Mouse (Mus musculus): ENCODE results near the gene Upb1. TPM values are rescaled to one million over a fixed set of nuclear protein-coding genes. Genes with fewer than 3 reads are reported as not detected.

Upb1 gene
- total and polyA plus RNA-seq, 3 experiments: 1.3 to 2.0 (median 1.6) TPM

- Histone ChIP-seq H3K79me2 (replicated peaks; ENCODE audit: control insufficient read depth, extremely low read depth, insufficient read depth, poor library complexity, severe bottlenecking) (no peaks in the 10 kb centered on the region), H3K9me3 (replicated peaks; ENCODE audit: low read length) (peaks cover 5% of the 10 kb centered on the region), H3K4me3 (replicated peaks in 1 of 3; ENCODE audit: low read depth in 2 of 3, low read length in 2 of 3, poor library complexity in 1 of 3) (no peak overlapping the region)
Measured at GRCm38 (mm10) chr10:75462728-75463127, 61.8 kb downstream of the Upb1 start.

GRCm38 (mm10) chr10:75465781-75466550 is 65.1 kb downstream of the Upb1 start:
- Histone ChIP-seq H3K79me2 (replicated peaks; ENCODE audit: control insufficient read depth, extremely low read depth, insufficient read depth, poor library complexity, severe bottlenecking) (no peaks in the 10 kb centered on the region), H3K4me3 (replicated peaks in 1 of 3; ENCODE audit: low read depth in 2 of 3, low read length in 2 of 3, poor library complexity in 1 of 3) (no peak overlapping the region), H3K27me3 (replicated peaks) (no peaks in the 10 kb centered on the region), H3K4me1 (ENCODE audit: control insufficient read depth in 1 of 2, insufficient read depth in 2 of 2) (peaks cover 0 to 1% of the 10 kb centered on the region in 2 experiments; a peak in 1 of 4 replicates), H3K9ac (ENCODE audit: insufficient read depth, low read depth) (no peak overlapping the region), H3K36me3 (replicated peaks in 1 of 2; ENCODE audit: control insufficient read depth in 1 of 2, insufficient read depth in 1 of 2, low read length in 1 of 2) (no peaks in the 10 kb centered on the region), H3K9me3 (replicated peaks; ENCODE audit: low read length) (no peaks in the 10 kb centered on the region), H3K4me2 (ENCODE audit: insufficient read depth, low read depth, poor library complexity, severe bottlenecking) (no peak overlapping the region), H3K27ac (ENCODE audit: insufficient read depth, low read depth) (no peak overlapping the region)
- DNase-seq (ENCODE audit: extremely low read depth): no peak
- no peak for TF ChIP-seq MYC (IDR thresholded peaks at IDR 0.05; ENCODE audit: low read depth, low read length)
- TF ChIP-seq E2F4 (IDR thresholded peaks at IDR 0.05; ENCODE audit: insufficient replicate concordance, low read depth, low read length): no peak
- no peak for TF ChIP-seq ZMIZ1 (IDR thresholded peaks at IDR 0.05; ENCODE audit: low read depth, low read length)
- no peak for TF ChIP-seq RAD21 (IDR thresholded peaks at IDR 0.05; ENCODE audit: low read depth, low read length)
- no peak for TF ChIP-seq ZKSCAN1 (IDR thresholded peaks at IDR 0.05; ENCODE audit: borderline replicate concordance, low read depth, low read length)
- no peak for TF ChIP-seq CHD1 (IDR thresholded peaks at IDR 0.05; ENCODE audit: low read depth, low read length)
- TF ChIP-seq TCF12 (IDR thresholded peaks at IDR 0.05; ENCODE audit: low read depth, low read length): no peak
- TF ChIP-seq CTCF (conservative IDR thresholded peaks at IDR 0.05 in 1 of 2, IDR thresholded peaks at IDR 0.05 in 1 of 2; ENCODE audit: low read depth in 2 of 2, low read length in 2 of 2): no peak
- TF ChIP-seq NELFE (IDR thresholded peaks at IDR 0.05; ENCODE audit: low read depth, low read length): no peak
- no peak for TF ChIP-seq MXI1 (IDR thresholded peaks at IDR 0.05; ENCODE audit: low read depth, low read length)
- no peak for TF ChIP-seq ETS1 (conservative IDR thresholded peaks at IDR 0.05; ENCODE audit: low read depth, low read length)
- TF ChIP-seq KAT2A (IDR thresholded peaks at IDR 0.05; ENCODE audit: insufficient replicate concordance, low read length): no peak
- no peak for TF ChIP-seq POLR2AphosphoS2 (IDR thresholded peaks at IDR 0.05; ENCODE audit: low read depth, low read length)
- TF ChIP-seq USF2 (conservative IDR thresholded peaks at IDR 0.05; ENCODE audit: low read depth, low read length): no peak
- in situ Hi-C loops (cut with MboI; ENCODE audit: low pct_ligation_motif_present, low pct_unique_long_range_greater_than_20kb, low sequenced_read_pairs) (no loop called here), dilution Hi-C loops (cut with MboI; ENCODE audit: extremely low pct_ligation_motif_present, extremely low pct_unique_long_range_greater_than_20kb, low sequenced_read_pairs) (no loop called here)

More at GRCm38 (mm10) chr10:75462728-75463127, 61.8 kb downstream of the Upb1 start:
- no peak for TF ChIP-seq TBP (conservative IDR thresholded peaks at IDR 0.05; ENCODE audit: low read depth, low read length)
- no peak for TF ChIP-seq MYC (IDR thresholded peaks at IDR 0.05; ENCODE audit: low read depth, low read length)
- TF ChIP-seq CHD2 (IDR thresholded peaks at IDR 0.05; ENCODE audit: low read length): no peak
- no peak for TF ChIP-seq SIN3A (IDR thresholded peaks at IDR 0.05; ENCODE audit: low read length)
- TF ChIP-seq RAD21 (IDR thresholded peaks at IDR 0.05; ENCODE audit: low read depth, low read length): no peak
- TF ChIP-seq EP300 (IDR thresholded peaks at IDR 0.05; ENCODE audit: low read length): no peak
- TF ChIP-seq ZNF384 (IDR thresholded peaks at IDR 0.05; ENCODE audit: low read depth, low read length): no peak
- no peak for TF ChIP-seq GABPA (IDR thresholded peaks at IDR 0.05; ENCODE audit: insufficient replicate concordance, low read depth, low read length)
- TF ChIP-seq ELF1 (IDR thresholded peaks at IDR 0.05; ENCODE audit: low read depth, low read length): no peak
- Histone ChIP-seq H3K27me3 (replicated peaks) (no peaks in the 10 kb centered on the region), H3K4me2 (ENCODE audit: insufficient read depth, low read depth, poor library complexity, severe bottlenecking) (no peak overlapping the region), H3K9ac (ENCODE audit: insufficient read depth, low read depth) (no peak overlapping the region), H3K4me1 (ENCODE audit: control insufficient read depth in 1 of 2, insufficient read depth in 2 of 2) (no peaks in the 10 kb centered on the region), H3K27ac (ENCODE audit: insufficient read depth, low read depth) (no peak overlapping the region), H3K36me3 (replicated peaks in 1 of 2; ENCODE audit: control insufficient read depth in 1 of 2, insufficient read depth in 1 of 2, low read length in 1 of 2) (no peaks in the 10 kb centered on the region)
- in situ Hi-C loops (cut with MboI; ENCODE audit: low pct_ligation_motif_present, low pct_unique_long_range_greater_than_20kb, low sequenced_read_pairs): no loop called here
- no peak for DNase-seq (ENCODE audit: extremely low read depth)
- dilution Hi-C loops (cut with MboI; ENCODE audit: extremely low pct_ligation_motif_present, extremely low pct_unique_long_range_greater_than_20kb, low sequenced_read_pairs): no loop called here

Data from CH12.LX (cell line).